Mouse (Mus musculus): ENCODE measurements around the gene Rfpl4. TPM values are rescaled to one million over a fixed set of nuclear protein-coding genes. Genes with fewer than 3 reads are reported as not detected.
"Not testable (repeated sequence)": the region's sequence is repeated elsewhere in the genome, so short reads cannot be mapped to it uniquely, and the experiment has no call there.

Rfpl4 gene
- polyA plus RNA-seq (2012; rRNA removed): not detected in 2 replicates

DNA sequence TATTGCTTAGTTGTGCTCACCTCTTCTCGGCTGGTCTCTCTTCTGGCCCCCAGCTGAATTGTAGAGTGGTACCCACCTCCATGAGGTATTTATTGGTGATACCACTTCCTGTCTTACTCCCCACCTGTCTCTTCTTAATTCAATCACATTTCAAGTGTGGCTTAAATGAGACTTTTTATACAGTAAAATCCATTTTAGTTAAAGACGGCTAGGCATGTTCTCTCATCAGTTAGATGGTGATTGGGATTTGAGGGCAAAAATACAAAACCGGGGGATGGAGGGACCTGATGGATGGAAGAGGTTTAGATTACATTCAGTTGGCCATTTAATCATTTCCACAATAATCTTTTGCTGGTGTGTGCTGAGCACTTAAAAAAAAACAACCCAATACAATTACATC, at the start of gene Rfpl4:
TSS of gene Rfpl4 (minus strand) at position 101 of the 400 bp plus-strand sequence.
- TF ChIP-seq POLR2A (IDR thresholded peaks at IDR 0.05; ENCODE audit: low read depth, low read length) (no peak), CTCF (IDR thresholded peaks at IDR 0.05; ENCODE audit: extremely low read depth, insufficient read length, insufficient replicate concordance, low read depth, low read length) (no peak)
- no peaks in the 10 kb centered on the region for H3K4me1 ChIP-seq (ENCODE audit: control insufficient read depth, insufficient read depth, insufficient read length, low read length)
- no peak within 1 kb of the TSS for H3K27ac ChIP-seq (ENCODE audit: insufficient read depth, low read depth, low read length)
- 86% methylated on average over 3 of the region's 3 CpGs for WGBS
- H3K27me3 ChIP-seq (ENCODE audit: control insufficient read depth, insufficient read depth, low read length): no peaks in the 10 kb centered on the region
- no peak within 1 kb of the TSS for H3K4me3 ChIP-seq (ENCODE audit: low read depth, low read length)
- H3K36me3 ChIP-seq (ENCODE audit: control insufficient read depth, insufficient read depth, low read length): no peaks in the 10 kb centered on the region

GRCm38 (mm10) chr7:5149570-5149969, 32.8 kb upstream of the Rfpl4 start, which contains the start of gene Vmn1r55:
Vmn1r55 (minus strand) TSS chr7:5149670.
- H3K27me3 ChIP-seq (ENCODE audit: control insufficient read depth, insufficient read depth, low read length); H3K27ac ChIP-seq (ENCODE audit: insufficient read depth, low read depth, low read length); H3K4me3 ChIP-seq (ENCODE audit: low read depth, low read length); H3K36me3 ChIP-seq (ENCODE audit: control insufficient read depth, insufficient read depth, low read length); H3K4me1 ChIP-seq (ENCODE audit: control insufficient read depth, insufficient read depth, insufficient read length, low read length): not testable (repeated sequence)

DNA sequence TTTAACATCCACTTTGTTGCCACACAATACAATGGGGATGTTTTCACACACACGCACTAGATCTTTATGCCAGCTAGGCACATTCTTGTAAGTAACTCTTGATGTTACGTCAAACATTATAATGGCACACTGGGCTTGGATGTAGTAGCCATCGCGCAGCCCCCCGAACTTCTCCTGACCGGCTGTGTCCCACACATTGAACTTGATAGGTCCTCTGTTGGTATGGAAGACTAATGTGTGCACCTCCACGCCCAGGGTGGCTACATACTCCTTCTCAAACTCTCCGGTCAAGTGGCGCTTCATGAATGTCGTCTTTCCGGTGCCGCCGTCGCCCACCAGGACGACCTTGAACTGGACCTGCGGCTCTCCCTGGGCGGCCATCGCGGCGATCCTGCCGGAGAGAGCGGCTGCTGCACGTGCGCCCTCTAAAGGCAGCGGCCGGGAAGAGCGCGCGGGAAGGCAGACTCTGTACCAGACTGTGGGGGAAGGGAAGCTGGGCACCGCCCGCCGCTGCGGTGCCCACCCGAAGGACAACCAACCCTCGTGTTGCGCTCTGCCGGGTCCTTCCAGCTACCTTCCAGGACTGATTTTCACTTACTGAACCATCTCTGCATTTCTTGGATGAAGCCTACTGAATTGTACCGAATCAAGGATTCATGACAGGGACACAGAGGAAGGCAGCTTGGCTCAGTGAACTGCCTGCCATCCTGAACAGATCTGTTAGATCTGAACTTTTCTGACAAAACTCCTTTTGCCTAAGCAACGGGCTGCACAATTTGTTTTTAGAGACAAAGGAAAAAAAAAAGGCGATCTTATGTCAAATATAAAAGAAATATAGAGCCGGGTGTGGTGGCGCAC, 9.0 kb upstream of the Rfpl4 start, which contains the start of gene Rasl2-9:
TSS of gene Rasl2-9 (minus strand) at position 402 of the 858 bp plus-strand sequence.
- TF ChIP-seq POLR2A (IDR thresholded peaks at IDR 0.05; ENCODE audit: low read depth, low read length): no peak
- peak; percentile 64 for TF ChIP-seq CTCF (IDR thresholded peaks at IDR 0.05; ENCODE audit: extremely low read depth, insufficient read length, insufficient replicate concordance, low read depth, low read length)
- Histone ChIP-seq H3K27ac (ENCODE audit: insufficient read depth, low read depth, low read length) (no peak within 1 kb of the TSS), H3K4me3 (ENCODE audit: low read depth, low read length) (peak within 1 kb of the TSS; percentile 64), H3K27me3 (ENCODE audit: control insufficient read depth, insufficient read depth, low read length) (no peaks in the 10 kb centered on the region), H3K36me3 (ENCODE audit: control insufficient read depth, insufficient read depth, low read length) (no peaks in the 10 kb centered on the region), H3K4me1 (ENCODE audit: control insufficient read depth, insufficient read depth, insufficient read length, low read length) (no peaks in the 10 kb centered on the region)
- 16% methylated on average over 42 of the region's 42 CpGs for WGBS

DNA sequence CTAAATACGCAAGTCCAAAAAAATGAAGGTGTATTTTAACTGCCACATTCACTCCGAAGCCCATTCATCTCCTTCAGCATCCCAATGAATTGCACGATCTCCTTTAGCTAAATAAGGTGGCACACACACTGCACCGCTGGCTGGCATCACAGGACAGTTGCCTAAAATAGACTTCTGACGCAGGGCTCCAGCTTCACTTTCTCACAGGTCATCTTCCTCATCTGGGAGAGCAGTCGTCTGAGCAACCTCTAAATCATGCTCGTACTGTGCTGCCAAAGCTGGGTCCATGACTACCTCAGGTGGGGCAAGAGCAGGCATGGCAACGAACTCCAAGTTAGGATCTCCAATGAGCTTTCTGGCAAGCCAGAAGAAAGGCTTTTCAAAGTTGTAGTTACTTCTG, 8.3 kb upstream of the Rfpl4 start:
- no peak overlapping the region for H3K27ac ChIP-seq (ENCODE audit: insufficient read depth, low read depth, low read length)
- no peaks in the 10 kb centered on the region for H3K4me1 ChIP-seq (ENCODE audit: control insufficient read depth, insufficient read depth, insufficient read length, low read length)
- no peak overlapping the region for H3K4me3 ChIP-seq (ENCODE audit: low read depth, low read length)
- no peak for TF ChIP-seq CTCF (IDR thresholded peaks at IDR 0.05; ENCODE audit: extremely low read depth, insufficient read length, insufficient replicate concordance, low read depth, low read length)
- no peak for TF ChIP-seq POLR2A (IDR thresholded peaks at IDR 0.05; ENCODE audit: low read depth, low read length)
- no peaks in the 10 kb centered on the region for H3K36me3 ChIP-seq (ENCODE audit: control insufficient read depth, insufficient read depth, low read length)
- no peaks in the 10 kb centered on the region for H3K27me3 ChIP-seq (ENCODE audit: control insufficient read depth, insufficient read depth, low read length)
- WGBS: 81% methylated on average over 8 of the region's 8 CpGs

DNA sequence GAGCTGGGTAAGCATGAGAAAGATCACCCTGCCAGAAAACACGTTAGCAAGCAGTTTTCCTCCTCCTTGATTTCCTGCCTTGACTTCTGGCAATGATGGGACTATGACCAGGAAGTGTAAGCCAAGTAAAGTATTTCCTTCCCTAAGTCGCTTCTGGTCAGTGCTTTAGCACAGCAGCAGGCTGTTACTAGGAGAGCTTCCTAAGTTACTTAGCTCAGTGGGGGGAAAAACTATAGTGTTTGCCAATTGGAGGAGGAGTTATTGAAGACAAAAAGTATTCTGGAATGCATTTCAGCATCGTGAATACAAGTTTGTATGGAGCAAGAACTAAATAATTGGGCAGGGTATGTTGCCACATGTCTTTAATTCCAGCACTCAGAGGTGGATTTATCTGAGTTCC, 4.0 kb downstream of the Rfpl4 start:
- TF ChIP-seq CTCF (IDR thresholded peaks at IDR 0.05; ENCODE audit: extremely low read depth, insufficient read length, insufficient replicate concordance, low read depth, low read length): no peak
- TF ChIP-seq POLR2A (IDR thresholded peaks at IDR 0.05; ENCODE audit: low read depth, low read length): no peak
- no peaks in the 10 kb centered on the region for H3K36me3 ChIP-seq (ENCODE audit: control insufficient read depth, insufficient read depth, low read length)
- no peak overlapping the region for H3K27ac ChIP-seq (ENCODE audit: insufficient read depth, low read depth, low read length)
- no peaks in the 10 kb centered on the region for H3K4me1 ChIP-seq (ENCODE audit: control insufficient read depth, insufficient read depth, insufficient read length, low read length)
- H3K4me3 ChIP-seq (ENCODE audit: low read depth, low read length): no peak overlapping the region
- 26% methylated on average over 3 of the region's 3 CpGs for WGBS
- no peaks in the 10 kb centered on the region; the same call in 1 of the 2 replicates for H3K27me3 ChIP-seq (ENCODE audit: control insufficient read depth, insufficient read depth, low read length)

GRCm38 (mm10) chr7:5109301-5109700, 7.4 kb downstream of the Rfpl4 start:
- no peak for TF ChIP-seq POLR2A (IDR thresholded peaks at IDR 0.05; ENCODE audit: low read depth, low read length)
- no peak for TF ChIP-seq CTCF (IDR thresholded peaks at IDR 0.05; ENCODE audit: extremely low read depth, insufficient read length, insufficient replicate concordance, low read depth, low read length)
- Histone ChIP-seq H3K27me3 (ENCODE audit: control insufficient read depth, insufficient read depth, low read length) (no peaks in the 10 kb centered on the region; the same call in 1 of the 2 replicates), H3K4me3 (ENCODE audit: low read depth, low read length) (no peak overlapping the region), H3K36me3 (ENCODE audit: control insufficient read depth, insufficient read depth, low read length) (no peaks in the 10 kb centered on the region), H3K4me1 (ENCODE audit: control insufficient read depth, insufficient read depth, insufficient read length, low read length) (no peaks in the 10 kb centered on the region), H3K27ac (ENCODE audit: insufficient read depth, low read depth, low read length) (no peak overlapping the region)
- 79% methylated on average over 8 of the region's 8 CpGs for WGBS

DNA sequence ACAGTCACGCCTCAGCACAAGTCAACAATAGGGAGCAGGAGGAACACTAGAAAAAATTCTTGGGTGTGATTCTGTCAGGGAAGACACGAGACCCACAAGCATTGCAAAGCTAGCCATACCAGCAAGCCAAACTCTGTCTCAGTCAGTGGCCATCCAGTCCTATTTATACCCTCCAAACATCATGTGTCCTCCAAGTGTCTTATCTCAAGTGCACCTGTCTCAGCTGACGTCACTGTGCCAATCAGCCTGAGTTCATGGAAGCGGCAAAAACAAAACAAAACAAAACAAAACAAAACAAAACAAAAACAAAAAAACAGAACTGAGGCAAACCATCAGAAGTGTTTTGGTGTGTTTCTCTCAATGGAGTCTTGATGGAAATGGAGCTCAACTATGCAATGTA, 8.5 kb downstream of the Rfpl4 start:
- no peak for TF ChIP-seq POLR2A (IDR thresholded peaks at IDR 0.05; ENCODE audit: low read depth, low read length)
- TF ChIP-seq CTCF (IDR thresholded peaks at IDR 0.05; ENCODE audit: extremely low read depth, insufficient read length, insufficient replicate concordance, low read depth, low read length): no peak
- Histone ChIP-seq H3K4me3 (ENCODE audit: low read depth, low read length) (no peak overlapping the region), H3K27me3 (ENCODE audit: control insufficient read depth, insufficient read depth, low read length) (no peaks in the 10 kb centered on the region; the same call in 1 of the 2 replicates), H3K27ac (ENCODE audit: insufficient read depth, low read depth, low read length) (no peak overlapping the region), H3K4me1 (ENCODE audit: control insufficient read depth, insufficient read depth, insufficient read length, low read length) (no peaks in the 10 kb centered on the region), H3K36me3 (ENCODE audit: control insufficient read depth, insufficient read depth, low read length) (no peaks in the 10 kb centered on the region)
- 57% methylated on average over 4 of the region's 4 CpGs for WGBS

Data from small intestine, adult 2 months (tissue).